Mouse (Mus musculus) gastrocnemius, postnatal 14 days (tissue): ENCODE results near the gene AC124502.3. TPM values are rescaled to one million over a fixed set of nuclear protein-coding genes. Genes with fewer than 3 reads are reported as not detected.
"Not testable (repeated sequence)": the region's sequence is repeated elsewhere in the genome, so short reads cannot be mapped to it uniquely, and the experiment has no call there.

Experiments
- DNase-seq: peaks from one replicate; pipeline ENCODE4 v3.0.0; 2021; ENCODE audit warnings: mixed read lengths
- intact Hi-C: fragments of 180-260 bp; cut with DNase I; formaldehyde crosslinking; loops from one replicate; pipeline ENCODE4 v1.15.1; 2025; ENCODE audit warnings: low total_unique reads
- total RNA-seq, 2 experiments: library from RNA; stranded (reverse); gene quantifications; 2 replicates each; pipeline ENCODE4 v1.2.3; 2021

The AC124502.3 gene
- total RNA-seq, 2 experiments from 2014 or later = 0.43 to 0.89 TPM

- intact Hi-C loops = no loop called here
These were observed 34.3 kb downstream of the AC124502.3 start for GRCm38 (mm10) chr19:5073028-5073427.

GRCm38 (mm10) chr19:5073518-5073917, 34.8 kb downstream of the AC124502.3 start:
- no peak for DNase-seq
- intact Hi-C loops = no loop called here

More at GRCm38 (mm10) chr19:5073028-5073427, 34.3 kb downstream of the AC124502.3 start:
- DNase-seq = peak; percentile 50

DNA sequence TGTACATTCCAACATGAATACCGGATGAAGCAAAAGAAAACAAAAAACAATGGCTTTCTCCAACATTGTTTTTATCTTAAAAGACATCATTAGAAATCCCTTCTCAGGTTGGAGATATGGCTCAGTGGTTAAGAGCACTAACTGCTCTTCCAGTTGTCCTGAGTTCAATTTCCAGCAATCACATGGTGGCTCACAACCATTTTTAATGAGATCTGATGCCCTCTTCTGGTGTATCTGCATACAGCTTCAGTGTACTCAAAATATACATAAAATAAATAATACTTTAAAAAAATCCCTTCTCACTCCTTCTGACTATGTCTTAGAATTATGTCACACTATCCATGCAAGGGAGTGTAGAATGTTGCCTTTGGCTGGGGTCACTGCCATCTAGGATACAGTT, 40.6 kb downstream of the AC124502.3 start:
- no peak for DNase-seq
- intact Hi-C loops = no loop called here

GRCm38 (mm10) chr19:5082005-5082404, 43.3 kb downstream of the AC124502.3 start:
- no peak for DNase-seq
- intact Hi-C loops = no loop called here

- no peak for DNase-seq
- intact Hi-C loops = no loop called here
These were observed 43.9 kb downstream of the AC124502.3 start for GRCm38 (mm10) chr19:5082596-5082995.

- DNase-seq = no peak
- intact Hi-C loops = no loop called here
These were observed 45.5 kb downstream of the AC124502.3 start for GRCm38 (mm10) chr19:5083961-5084833.

DNA sequence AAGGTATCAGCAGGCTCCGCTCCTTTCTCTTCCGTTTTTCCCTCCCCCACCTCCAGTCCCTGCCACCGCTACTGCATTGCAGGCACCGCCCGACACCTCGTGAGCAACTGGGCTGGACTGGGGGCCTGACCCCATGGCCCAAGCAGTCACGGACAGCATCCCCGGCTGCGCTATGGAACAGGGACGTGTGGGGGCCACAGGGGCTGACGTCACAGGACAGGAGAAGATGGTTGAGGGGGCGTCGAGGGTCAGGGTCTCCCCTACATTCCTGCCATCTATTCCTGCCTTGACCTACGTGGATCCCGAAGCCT, 46.1 kb downstream of the AC124502.3 start:
- intact Hi-C loops = no loop called here
- DNase-seq = no peak

GRCm38 (mm10) chr19:5085145-5085863, 46.6 kb downstream of the AC124502.3 start, which contains the start of gene Tmem151a:
Tmem151a (minus strand) TSS chr19:5085531.
- DNase-seq = no peak
- intact Hi-C loops = no loop called here

DNA sequence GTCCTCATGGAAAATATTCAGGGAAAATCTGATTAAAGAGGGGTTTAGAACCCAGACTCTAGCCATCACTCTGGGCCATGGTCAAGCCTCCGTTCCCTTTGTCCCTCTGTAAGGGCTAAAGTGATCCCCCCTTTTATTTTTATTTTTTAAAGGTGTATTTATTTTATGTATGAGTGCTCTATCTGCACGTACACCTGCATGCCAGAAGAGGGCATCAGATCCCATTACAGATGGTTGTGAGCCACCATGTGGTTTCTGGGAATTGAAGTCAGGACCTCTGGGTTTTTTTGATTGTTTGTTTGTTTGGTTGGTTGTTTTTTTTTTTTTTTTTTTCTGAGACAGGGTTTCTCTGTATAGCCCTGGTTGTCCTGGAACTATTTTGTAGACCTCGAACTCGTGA, 47.8 kb downstream of the AC124502.3 start:
- intact Hi-C loops, DNase-seq: not testable (repeated sequence)

DNA sequence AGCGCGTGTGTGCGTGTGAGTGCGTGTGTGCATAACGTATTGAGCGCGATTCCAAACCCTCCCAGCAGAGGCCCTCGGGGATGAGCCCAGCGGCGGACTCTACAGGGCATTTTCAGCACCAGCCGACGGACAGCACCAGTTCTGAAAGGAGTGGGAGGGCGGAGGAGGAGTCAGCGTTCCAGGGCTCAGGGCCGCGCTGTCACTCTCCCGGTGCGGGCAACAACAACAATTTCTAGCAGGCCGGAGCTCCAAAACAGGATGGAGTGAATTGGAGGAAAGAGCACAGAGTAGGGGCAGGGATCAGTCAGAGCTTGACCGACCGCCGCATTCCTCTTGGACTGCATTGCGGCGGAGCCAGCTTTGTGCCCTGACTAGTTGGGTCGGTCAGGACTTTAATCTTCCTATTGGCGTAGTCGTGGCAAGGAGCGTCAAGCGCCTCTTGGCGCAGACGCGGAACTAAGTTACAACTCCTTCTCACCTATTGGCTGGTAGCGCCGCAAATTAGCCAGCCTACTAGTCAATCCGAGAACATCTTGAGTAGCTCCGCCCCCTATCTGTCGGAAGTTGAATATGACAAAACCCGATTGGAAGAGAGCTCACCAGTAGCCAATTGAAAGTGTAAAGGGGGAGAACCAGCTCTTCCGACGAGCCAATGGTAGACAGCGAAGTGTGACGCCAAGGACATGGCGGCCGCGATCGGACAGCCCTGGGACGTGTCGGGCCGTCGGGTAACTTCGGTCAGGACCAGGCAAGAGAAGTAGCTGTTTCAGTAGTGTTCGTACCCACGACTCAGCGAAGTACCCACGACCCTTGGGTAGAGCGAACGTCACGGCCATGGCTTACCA, 49.4 kb downstream of the AC124502.3 start, which contains the start of gene Yif1a:
Gene Yif1a (plus strand): TSS at position 655 of the 845 bp plus-strand sequence.
- peak; percentile 93 for DNase-seq
- intact Hi-C loops = no loop called here

DNA sequence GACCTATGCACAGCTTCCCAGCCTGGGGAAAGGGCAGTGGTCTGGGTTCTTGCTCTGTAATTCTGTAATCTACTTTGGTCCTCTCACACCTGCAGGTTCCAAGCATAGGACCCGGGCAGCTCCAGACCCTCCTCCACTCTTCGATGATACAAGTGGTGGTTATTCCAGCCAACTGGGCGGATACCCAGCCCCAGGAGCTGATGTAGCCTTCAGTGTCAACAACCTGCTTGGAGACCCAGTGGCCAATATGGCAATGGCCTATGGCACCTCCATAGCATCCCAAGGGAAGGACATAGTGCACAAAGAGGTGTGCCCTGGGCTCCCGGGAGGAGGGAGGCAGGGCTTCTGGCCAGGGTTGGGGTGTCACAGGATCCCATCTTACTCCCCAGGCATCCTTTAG, 50.6 kb downstream of the AC124502.3 start:
- no peak for DNase-seq
- intact Hi-C loops = no loop called here

DNA sequence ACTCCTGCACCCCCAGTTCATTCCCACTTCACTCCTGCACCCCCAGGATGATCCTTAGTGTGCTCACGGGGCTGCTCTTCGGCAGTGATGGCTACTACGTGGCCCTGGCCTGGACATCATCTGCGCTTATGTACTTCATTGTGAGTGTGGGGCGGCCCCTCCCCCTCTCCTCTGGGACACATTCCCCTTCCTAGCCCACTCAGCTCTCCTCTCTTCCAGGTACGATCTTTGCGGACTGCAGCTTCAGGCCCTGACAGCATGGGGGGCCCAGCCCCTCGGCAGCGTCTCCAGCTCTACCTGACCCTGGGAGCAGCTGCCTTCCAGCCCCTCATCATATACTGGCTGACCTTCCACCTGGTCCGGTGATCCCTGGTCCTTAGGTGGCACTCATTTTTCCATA, 53.4 kb downstream of the AC124502.3 start:
- intact Hi-C loops = loop anchor here (5.0 kb wide), 1 partner anchor 45 kb away; no protein-coding TSS in a partner anchor
- DNase-seq = no peak

- intact Hi-C loops = loop anchor here (5.0 kb wide), 1 partner anchor 44 kb away; no protein-coding TSS in a partner anchor
- no peak for DNase-seq
These were observed 55.0 kb downstream of the AC124502.3 start for GRCm38 (mm10) chr19:5093481-5094242.

DNA sequence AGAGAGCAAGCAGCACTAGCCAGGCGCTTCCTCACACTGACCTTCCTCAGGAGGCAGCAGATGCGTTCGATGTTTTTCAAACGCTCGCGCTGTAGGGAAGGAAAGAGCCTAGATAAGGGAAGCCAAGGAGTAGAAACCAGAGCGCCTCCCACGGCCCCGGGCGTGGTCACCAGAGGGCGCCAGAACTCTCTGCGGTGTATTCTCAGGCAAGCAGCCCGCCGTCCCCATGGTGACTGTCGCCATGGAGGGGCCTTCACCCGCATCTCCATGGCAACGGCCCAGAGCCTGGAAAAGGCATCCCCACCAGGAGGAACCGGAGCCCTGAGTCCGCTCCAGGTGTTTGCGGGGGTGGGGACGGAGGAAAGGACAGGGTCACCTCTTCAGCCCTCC, 55.5 kb downstream of the AC124502.3 start:
- DNase-seq = peak; percentile 89
- intact Hi-C loops = loop anchor here (5.0 kb wide), 1 partner anchor 43 kb away; no protein-coding TSS in a partner anchor

DNA sequence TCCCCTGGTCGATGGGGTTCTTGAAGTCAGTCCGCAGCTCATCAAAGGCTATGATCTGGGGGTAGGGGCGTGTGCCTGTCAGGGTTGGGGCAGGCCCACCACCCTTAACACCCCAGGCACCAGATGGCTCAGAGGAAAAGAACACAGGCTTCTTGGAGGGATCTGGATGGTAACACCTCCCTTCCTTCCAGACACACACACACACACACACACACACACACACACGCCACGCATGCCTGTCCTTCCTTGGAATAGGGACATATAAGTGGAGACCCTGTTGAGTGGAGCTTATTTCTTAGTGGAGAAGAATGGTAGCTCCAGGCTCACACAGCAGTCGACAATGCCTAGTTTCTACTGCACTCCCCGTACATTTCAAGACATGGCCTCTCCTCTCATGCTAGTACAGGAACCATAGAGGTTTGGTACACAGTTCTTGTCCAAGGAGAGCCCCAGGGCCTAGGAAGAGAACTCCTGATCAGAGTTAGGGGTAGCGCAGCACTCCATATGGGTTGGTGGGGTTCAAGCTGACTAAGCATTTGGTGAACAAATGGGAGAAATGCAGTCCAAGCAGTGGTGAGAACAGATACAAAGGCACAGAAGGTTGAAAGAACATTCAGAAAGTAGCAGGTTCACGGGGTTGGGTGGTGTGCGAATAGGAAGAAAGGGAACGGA, 56.2 kb downstream of the AC124502.3 start:
- intact Hi-C loops = loop anchor here (5.0 kb wide), 1 partner anchor 42 kb away; no protein-coding TSS in a partner anchor
- no peak for DNase-seq

DNA sequence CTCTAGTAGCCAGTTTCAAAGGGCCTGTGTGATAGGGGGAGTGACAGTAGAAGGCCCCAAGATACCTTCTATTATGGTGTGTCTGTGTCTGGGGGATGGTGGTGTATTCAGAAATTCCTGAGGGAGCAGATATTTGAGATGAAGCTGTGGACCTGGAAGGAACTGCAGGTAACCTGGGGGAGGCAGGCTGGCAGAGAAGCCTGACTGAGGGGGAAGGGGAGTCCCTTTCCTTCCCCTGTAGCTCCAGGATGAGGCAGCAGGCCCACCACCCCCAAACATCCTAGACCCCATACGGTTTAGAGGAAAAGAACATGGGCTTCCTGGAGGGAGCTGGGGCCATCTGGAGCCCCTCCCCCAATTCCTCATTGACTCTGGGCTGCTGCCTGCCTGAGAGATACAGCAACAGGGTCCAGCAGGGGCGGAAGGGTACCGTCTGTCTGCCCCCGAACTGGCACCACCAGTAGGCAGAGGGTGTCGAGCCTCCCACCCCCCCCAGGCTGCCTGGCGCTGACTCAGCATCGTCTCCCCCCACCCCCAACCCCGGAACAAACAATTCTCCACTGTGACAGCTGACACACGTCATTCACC, 57.3 kb downstream of the AC124502.3 start:
- intact Hi-C loops = no loop called here
- no peak for DNase-seq

DNA sequence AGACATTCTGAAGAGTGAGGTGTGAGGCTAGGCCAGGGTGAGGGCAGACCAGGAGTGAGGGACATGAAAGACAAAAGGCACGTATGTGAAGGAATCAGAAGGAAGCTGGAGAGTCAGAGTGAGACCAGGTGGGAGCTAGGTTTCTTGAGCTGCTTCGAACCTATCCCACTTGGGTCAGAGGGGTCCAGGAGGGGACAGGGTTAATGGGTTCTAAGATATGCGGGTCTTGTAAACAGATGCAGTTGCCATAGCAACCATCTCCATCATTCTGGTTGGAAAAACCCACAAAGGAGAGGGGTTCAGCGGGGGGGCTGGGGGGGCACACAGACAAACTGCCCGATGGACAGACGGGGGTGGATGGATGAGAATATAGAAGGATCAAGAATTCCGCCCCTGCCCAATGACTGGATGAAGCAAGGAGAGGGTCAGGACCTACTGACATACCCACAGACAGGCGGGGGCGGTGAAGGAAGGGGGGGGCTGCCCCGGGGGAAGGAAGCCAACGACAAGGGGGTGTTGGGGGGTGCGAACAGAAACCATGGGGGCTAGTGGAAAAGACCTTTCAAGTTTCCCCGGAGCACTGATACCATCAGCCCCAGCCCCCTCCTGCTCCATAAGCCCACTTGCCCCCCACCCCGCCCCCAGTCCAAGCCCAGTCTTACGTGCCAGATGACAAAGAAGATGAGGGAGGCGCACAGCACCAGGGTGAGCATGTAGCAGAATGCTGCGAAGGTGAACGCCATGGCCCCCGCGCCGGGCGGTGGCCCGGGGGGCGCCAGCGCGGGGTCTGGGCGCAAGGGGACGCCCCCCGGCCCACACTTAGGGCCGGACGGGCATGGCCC, 59.1 kb downstream of the AC124502.3 start:
- intact Hi-C loops = no loop called here

More for the DNA sequence above, 59.1 kb downstream of the AC124502.3 start:
- no peak for DNase-seq
